Mouse (Mus musculus) left cerebral cortex, adult 2 months (tissue): ENCODE data around the gene B4galnt1. TPM values are rescaled to one million over a fixed set of nuclear protein-coding genes. Genes with fewer than 3 reads are reported as not detected.
A peak's percentile ranks its signal among the peaks of the same experiment; 100 is the strongest.

Experiments
- DNase-seq, 2 experiments: peaks; one replicate each; pipeline ENCODE4 v3.0.0; 2021 to 2022; ENCODE audit warnings: low spot score in 2 of 2, mixed read lengths in 1 of 2; ENCODE audit errors: extremely low spot score in 1 of 2
- H3K27ac ChIP-seq: fragments of 200-600 bp; 2 replicates; pipeline ENCODE4 v1.8.1; 2022
- H3K4me3 ChIP-seq: fragments of 200-600 bp; 2 replicates; pipeline ENCODE4 v1.8.1; 2022
- CTCF ChIP-seq: fragments of 200-600 bp; IDR thresholded peaks from 2 replicates; pipeline ENCODE4 v1.8.1; 2022; ENCODE audit warnings: antibody characterized with exemption, mild to moderate bottlenecking, moderate library complexity
- intact Hi-C: fragments of 180-260 bp; cut with DNase I; formaldehyde crosslinking; loops from one replicate; pipeline ENCODE4 v1.15.1; 2025
- total RNA-seq, 2 experiments: library from RNA; stranded (reverse); gene quantifications; 2 replicates each; pipeline ENCODE4 v1.2.3; 2021

The B4galnt1 gene
- total RNA-seq, 2 experiments from 2014 or later = 122 to 125 TPM

DNA sequence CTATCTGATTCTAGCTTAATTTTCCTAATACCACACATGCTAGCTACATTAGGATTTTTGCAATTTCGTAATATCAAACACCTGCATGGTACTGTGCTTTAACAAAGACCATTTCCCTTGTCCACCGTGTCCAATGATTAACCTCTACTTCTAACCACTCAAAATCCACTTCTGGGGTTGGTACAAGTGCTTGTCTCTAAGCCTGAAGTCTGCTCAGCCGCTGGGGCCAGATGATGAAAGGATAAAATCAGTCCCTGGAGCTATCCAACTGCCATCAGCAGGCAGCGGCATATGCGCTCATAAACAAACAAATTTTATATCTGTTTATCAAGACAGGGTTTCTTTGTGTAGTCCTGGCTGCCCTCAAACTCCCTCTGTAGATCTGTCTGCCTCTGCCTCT is 39.6 kb downstream of the B4galnt1 start:
- no peak for DNase-seq
- no peak overlapping the region for H3K4me3 ChIP-seq
- no peak for TF ChIP-seq CTCF
- H3K27ac ChIP-seq = no peak overlapping the region
- intact Hi-C loops = no loop called here

DNA sequence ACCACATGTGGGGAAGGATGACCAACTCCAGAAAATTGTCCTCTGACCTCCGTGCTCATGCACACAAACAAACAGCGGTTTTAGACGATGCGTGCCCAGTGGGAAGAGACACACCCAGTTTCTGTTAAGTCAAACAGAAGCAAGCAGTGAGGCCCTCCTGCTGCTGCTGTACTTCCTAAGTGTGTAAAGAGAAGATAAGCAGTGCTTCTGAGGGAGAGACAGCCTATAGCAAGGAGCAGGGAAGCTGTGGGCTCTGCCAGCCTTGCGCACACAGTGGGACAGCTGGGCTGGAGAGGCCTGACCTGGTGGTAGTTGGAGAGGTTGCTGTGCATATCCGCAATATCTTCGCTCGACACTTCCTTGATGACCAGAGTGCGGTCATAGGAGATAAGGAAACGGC is 40.3 kb downstream of the B4galnt1 start:
- no peak overlapping the region for H3K27ac ChIP-seq
- intact Hi-C loops = no loop called here

DNA sequence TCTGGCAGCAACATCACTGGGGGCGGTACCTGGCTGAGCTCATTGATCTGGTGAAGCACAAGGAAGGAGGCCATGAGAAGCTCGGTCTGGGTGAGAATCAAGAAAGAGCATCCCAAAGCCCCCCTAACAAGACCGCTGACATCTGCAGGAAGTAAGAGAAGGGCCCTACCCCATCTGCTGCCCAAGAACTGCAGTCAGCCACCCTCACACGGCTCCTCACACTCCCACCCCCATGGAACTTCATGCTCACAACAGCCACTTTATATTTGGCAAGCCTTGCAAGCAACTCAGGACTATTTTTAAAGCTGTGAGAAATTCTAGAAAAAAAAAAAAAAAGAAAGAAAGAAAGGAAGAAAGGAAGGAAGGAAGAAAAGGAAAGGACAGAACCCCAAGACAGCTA is 43.9 kb downstream of the B4galnt1 start:
- Histone ChIP-seq H3K27ac (peak overlapping the region; percentile 87), H3K4me3 (peak overlapping the region; percentile 78)
- DNase-seq = no peak
- no peak for TF ChIP-seq CTCF
- intact Hi-C loops = no loop called here

More for the DNA sequence above, 40.3 kb downstream of the B4galnt1 start:
- H3K4me3 ChIP-seq = no peak overlapping the region
- TF ChIP-seq CTCF = no peak
- DNase-seq = no peak

DNA sequence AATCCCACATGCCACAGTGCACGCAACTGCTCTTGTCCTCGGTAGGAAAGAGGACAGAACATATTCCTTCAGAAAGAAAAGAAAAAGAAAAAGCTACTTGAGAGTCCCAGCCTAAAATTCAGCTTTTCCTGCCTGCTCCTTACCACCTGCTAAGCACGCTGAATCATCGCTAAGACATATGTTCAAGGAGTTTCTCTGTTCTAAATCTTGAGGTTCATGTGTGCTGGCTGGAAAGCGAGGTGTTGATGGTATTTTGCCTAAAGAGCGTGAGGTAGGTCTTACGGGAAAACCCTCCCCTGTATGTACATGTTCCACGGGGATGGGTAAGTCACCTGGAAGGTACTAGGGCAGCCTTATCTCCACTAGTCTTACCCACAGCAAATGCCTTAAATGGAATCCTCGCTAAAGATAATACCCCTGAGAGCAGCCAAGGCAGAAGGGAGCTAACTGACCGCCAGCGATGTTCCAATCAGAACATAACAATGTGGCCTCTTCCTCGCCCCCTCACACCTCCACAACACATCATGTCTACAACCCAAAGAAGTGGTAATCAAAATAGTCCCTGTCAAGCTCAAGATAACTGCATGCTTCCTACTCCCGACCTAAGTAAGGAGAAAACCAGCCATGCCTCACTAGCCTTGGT is 45.0 kb downstream of the B4galnt1 start:
- TF ChIP-seq CTCF = no peak
- peak overlapping the region; percentile 78 for H3K4me3 ChIP-seq
- intact Hi-C loops = loop anchor here (1.0 to 2.0 kb wide), 3 partner anchors 14 to 79 kb away; partner anchors contain the start of gene Mbd6
- H3K27ac ChIP-seq = peak overlapping the region; percentile 87
- no peak for DNase-seq

DNA sequence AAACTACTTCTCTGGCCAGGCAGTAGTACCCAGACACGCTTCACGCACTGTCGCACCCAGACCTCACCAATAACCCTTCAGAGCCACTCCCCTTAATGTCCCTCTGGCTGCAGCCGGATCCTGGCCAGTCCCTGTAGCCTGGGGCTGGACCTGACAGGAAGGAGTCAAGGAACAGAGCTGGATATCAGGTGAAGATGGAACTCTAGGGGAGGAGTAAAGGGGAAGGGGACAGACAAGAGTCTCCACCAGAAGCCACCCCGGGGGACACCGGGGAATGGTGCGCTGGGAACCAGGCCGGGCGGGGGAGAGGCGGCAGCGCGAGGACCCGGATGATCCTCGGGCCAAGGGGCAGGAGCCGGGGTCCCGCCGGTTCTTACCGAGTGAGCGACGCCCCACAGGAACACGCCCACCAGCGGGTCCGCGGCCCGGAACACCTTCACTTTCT is 46.0 kb downstream of the B4galnt1 start:
- intact Hi-C loops = loop anchor here (1.0 to 2.0 kb wide), 3 partner anchors 15 to 78 kb away; partner anchors contain the start of gene Mbd6
- Histone ChIP-seq H3K27ac (peak overlapping the region; percentile 87), H3K4me3 (peak overlapping the region; percentile 78)
- no peak for TF ChIP-seq CTCF
- DNase-seq = no peak

DNA sequence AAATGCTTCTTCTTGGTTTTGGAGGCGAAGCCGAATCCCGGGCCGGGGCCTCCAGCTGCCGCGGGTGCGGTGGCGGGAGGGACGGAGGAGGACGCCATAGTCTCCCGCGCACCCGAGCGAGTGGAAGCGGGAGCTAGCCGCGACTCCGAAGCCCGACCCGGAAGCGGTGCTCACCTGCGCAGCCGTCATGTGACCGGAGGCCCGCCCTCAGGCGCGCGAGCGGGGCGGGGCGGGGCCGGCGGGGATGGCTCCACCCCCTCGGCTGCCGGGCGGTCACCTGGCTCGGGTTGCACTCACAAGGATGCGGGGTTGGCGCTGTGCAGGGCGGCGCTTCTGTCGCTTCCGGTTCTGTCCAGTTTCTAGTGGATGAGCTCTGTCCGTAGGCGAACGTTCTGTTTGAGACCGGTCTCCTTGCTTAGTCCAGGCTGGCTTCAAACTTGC is 46.4 kb downstream of the B4galnt1 start, which contains the start of gene Pip4k2c:
Pip4k2c (minus strand) TSS at position 172 of the 441 bp plus-strand sequence.
- Histone ChIP-seq H3K27ac (peak within 1 kb of the TSS; percentile 87), H3K4me3 (peak within 1 kb of the TSS; percentile 78)
- intact Hi-C loops = loop anchor here (2.0 kb wide), 2 partner anchors 15 to 77 kb away; partner anchors contain the start of gene Mbd6
- TF ChIP-seq CTCF = no peak
- DNase-seq = peak; percentile 92 to 94

DNA sequence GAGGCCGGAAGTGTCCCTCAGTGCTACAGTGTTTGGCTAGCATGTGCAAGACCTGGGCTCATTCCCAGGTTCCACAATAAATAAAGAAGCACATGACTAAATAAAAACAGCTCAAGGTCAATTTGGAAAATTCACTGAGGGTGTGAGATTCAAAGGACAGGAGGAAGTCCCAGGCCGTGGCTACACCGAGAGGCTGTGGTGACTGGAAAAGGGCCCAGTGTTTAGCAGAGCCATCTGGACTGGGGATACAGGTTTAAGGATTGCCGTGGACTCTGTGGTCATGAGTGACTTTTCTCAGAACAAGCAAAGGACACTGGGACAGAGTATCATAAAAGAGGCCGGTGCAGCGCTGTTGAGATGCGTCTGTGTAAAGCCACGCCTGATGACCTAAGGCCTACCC is 48.2 kb downstream of the B4galnt1 start:
- intact Hi-C loops = no loop called here
- no peak for DNase-seq
- Histone ChIP-seq H3K4me3 (no peak overlapping the region), H3K27ac (no peak overlapping the region)
- TF ChIP-seq CTCF = no peak

DNA sequence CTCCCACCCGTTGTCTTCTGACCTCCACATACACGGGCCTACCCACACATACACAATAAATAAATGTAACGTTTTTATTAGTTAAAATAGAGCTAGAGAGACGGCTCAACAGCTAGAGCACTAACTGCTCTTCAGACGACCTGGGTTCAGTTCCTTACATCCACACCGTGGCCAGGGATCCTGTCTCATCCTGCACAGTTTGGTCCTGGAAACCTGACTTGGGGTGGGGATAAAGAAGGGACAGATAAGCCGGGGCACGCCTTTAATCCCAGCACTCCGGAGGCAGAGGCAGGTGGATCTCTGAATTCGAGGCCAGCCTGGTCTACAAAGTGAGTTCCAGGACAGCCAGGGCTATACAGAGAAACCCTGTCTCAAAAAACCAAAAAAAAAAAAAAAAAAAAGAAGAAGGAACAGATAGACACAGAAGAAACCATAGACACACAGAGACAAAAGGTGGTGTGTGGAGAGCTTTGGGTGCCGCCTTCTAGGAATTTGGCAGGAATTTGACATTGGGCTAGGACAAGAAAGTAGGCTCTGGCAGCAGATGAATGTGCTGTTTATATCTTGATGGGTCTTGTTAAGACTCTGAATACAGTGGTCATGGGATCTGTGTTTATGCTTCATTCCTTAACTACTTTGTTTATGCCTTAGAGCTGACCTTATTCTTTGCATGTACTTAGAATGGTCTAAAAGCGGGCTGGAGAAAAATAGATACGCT is 48.8 kb downstream of the B4galnt1 start:
- no peak for DNase-seq
- no peak overlapping the region for H3K27ac ChIP-seq
- intact Hi-C loops = no loop called here
- no peak overlapping the region for H3K4me3 ChIP-seq
- TF ChIP-seq CTCF = no peak

DNA sequence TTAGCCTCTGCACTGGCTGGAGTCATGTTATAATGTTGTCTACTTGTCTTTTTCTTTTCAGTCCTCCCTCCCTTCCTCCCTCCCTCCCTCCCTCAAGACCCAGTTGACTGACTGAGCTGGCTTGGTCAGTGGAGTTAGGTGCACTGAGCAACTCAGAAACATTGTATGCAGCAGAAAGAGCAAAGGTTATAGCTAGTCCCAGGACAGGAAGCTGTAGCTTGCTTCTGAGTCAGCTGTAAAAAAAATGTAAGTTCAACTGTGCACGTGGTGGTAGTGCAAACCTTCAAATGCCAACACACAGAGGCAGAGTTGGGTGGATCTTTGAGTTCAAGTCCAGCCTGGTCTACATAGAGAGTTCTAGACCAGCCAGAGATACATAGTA is 49.4 kb downstream of the B4galnt1 start:
- Histone ChIP-seq H3K4me3 (no peak overlapping the region), H3K27ac (no peak overlapping the region)
- intact Hi-C loops = no loop called here
- TF ChIP-seq CTCF = no peak
- DNase-seq = no peak

DNA sequence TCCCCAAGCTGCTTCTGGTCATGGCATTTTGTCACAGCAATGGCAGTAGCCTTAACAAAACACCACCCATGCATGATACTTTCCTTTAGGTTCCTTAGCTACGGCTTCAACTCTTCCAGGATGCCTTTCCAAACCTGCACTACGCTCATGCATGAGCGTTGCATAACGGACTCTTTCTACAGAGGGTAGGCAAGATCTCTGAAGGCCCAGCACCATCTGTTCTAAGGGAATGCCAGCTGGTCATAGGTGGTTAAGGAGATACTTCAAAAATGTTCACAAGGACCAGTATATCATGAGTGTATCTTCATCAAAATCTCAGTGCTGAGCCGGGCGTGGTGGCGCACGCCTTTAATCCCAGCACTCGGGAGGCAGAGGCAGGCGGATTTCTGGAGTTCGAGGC is 51.4 kb downstream of the B4galnt1 start:
- intact Hi-C loops = no loop called here
- Histone ChIP-seq H3K4me3 (no peak overlapping the region), H3K27ac (peak overlapping the region; percentile 64; the same call in 1 of the 2 replicates)
- peak in 1 of 2 experiments; percentile 57 for DNase-seq
- TF ChIP-seq CTCF = no peak

DNA sequence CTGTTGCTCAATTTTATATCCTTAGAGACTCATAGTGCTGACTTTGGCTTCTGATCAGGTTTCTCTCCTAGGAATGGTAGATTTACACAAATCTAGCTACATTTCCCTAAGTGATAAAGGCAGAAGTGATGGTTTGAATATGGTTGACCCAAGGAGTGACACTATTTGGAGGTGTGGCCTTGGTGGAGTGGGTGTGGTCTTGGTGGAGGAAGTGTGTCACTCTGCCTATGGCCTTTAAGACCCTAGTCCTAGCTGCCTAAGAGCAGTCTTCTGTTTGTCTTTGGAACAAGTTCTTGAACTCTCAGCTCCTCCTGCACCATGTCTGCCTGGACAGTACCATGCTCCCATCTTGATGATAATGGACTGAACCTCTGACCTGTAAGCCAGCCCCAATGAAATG is 52.2 kb downstream of the B4galnt1 start:
- intact Hi-C loops = no loop called here
- Histone ChIP-seq H3K27ac (peak overlapping the region; percentile 32; the same call in 1 of the 2 replicates), H3K4me3 (no peak overlapping the region)
- TF ChIP-seq CTCF = no peak
- no peak for DNase-seq

DNA sequence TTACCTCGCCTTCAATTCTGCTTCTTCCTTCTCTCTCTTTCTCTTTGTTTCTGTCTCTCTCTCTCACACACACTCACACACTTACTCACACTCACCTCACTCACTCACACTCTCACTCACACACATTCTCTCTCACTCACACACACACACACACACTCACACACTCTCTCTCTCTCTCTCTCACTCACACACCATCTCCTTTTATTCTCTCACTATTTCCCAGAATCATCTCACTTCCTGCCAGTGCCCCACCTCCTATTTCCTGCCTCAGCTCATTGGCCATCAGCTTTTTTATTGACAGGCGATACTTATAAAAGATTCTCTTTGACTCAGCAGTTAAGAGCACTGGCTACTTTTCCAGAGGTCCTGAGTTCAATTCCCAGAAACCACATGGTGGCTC is 53.3 kb downstream of the B4galnt1 start:
- TF ChIP-seq CTCF = no peak
- H3K27ac ChIP-seq = no peak overlapping the region
- intact Hi-C loops = no loop called here

More for the DNA sequence above, 53.3 kb downstream of the B4galnt1 start:
- DNase-seq = no peak
- no peak overlapping the region for H3K4me3 ChIP-seq

Other genes starting within 250 kb of the B4galnt1 start
- gene Ctdsp2, start 186.5 kb upstream of the B4galnt1 start, total RNA-seq = 10 to 100 TPM; 79.4 to 83.8 TPM
- under 1 TPM; 0.18 to 0.28 TPM for gene Avil, start 164.5 kb upstream of the B4galnt1 start, total RNA-seq
- gene Tsfm, start 134.4 kb upstream of the B4galnt1 start, total RNA-seq = 10 to 100 TPM; 30.2 to 30.7 TPM
- 10 to 100 TPM; 10.1 to 12.3 TPM for gene Mettl1, start 123.8 kb upstream of the B4galnt1 start, total RNA-seq
- gene Eef1akmt3, start 123.7 kb upstream of the B4galnt1 start, total RNA-seq = under 1 TPM in 1 of 2 experiments, not detected in 1; 0.21 TPM
- gene Cyp27b1, start 117.0 kb upstream of the B4galnt1 start, total RNA-seq = under 1 TPM; 0.36 to 0.77 TPM
- gene March9, start 105.0 kb upstream of the B4galnt1 start, total RNA-seq = 10 to 100 TPM; 18.1 to 22.5 TPM
- gene Cdk4, start 101.7 kb upstream of the B4galnt1 start, total RNA-seq = 10 to 100 TPM; 74.4 to 75.2 TPM
- 10 to 100 TPM; 63.7 to 64.4 TPM for gene Tspan31, start 95.0 kb upstream of the B4galnt1 start, total RNA-seq
- 100 to 1,000 TPM; 627 to 694 TPM for gene Agap2, start 89.9 kb upstream of the B4galnt1 start, total RNA-seq
- 100 to 1,000 TPM; 109 to 114 TPM for gene Os9, start 44.1 kb upstream of the B4galnt1 start, total RNA-seq
- 1 to 10 TPM; 3.8 TPM for gene Slc26a10, start 15.4 kb downstream of the B4galnt1 start, total RNA-seq
- 100 to 1,000 TPM; 198 to 208 TPM for gene Arhgef25, start 24.9 kb downstream of the B4galnt1 start, total RNA-seq
- gene Dtx3, start 30.5 kb downstream of the B4galnt1 start, total RNA-seq = 100 to 1,000 TPM; 207 to 223 TPM
- 100 to 1,000 TPM; 113 to 115 TPM for gene Pip4k2c, start 46.4 kb downstream of the B4galnt1 start, total RNA-seq
- 1,000 to 10,000 TPM; 1,016 to 1,023 TPM for gene Kif5a, start 98.1 kb downstream of the B4galnt1 start, total RNA-seq
- gene Dctn2, start 101.1 kb downstream of the B4galnt1 start, total RNA-seq = 100 to 1,000 TPM; 254 to 259 TPM
- 10 to 100 TPM; 42.2 to 52.4 TPM for gene Mbd6, start 123.8 kb downstream of the B4galnt1 start, total RNA-seq
- gene Mars, start 146.6 kb downstream of the B4galnt1 start, total RNA-seq = 10 to 100 TPM; 55.3 to 61.5 TPM
- gene Arhgap9, start 156.7 kb downstream of the B4galnt1 start, total RNA-seq = 1 to 10 TPM in 1 of 2 experiments, under 1 TPM in 1; 0.47 to 1.2 TPM
- gene Gli1, start 176.7 kb downstream of the B4galnt1 start, total RNA-seq = 1 to 10 TPM; 3.3 to 4.5 TPM
- under 1 TPM in 1 of 2 experiments, not detected in 1; 0.29 TPM for gene Inhbe, start 189.2 kb downstream of the B4galnt1 start, total RNA-seq
- gene Inhbc, start 205.2 kb downstream of the B4galnt1 start, total RNA-seq = not detected
- gene R3hdm2, start 215.1 kb downstream of the B4galnt1 start, total RNA-seq = 100 to 1,000 TPM; 365 to 382 TPM